Mouse (Mus musculus) erythroblast, embryonic 14.5 days (primary cell): ENCODE measurements around the gene Clk1. TPM values are rescaled to one million over a fixed set of nuclear protein-coding genes. Genes with fewer than 3 reads are reported as not detected.
"Not testable (repeated sequence)": the region's sequence is repeated elsewhere in the genome, so short reads cannot be mapped to it uniquely, and the experiment has no call there.

Source experiments
- H3K27me3 ChIP-seq: 2 replicates; pipeline ENCODE4 v1.6.1; 2012; ENCODE audit warnings: inconsistent platforms; ENCODE audit not compliant: control insufficient read depth
- H3K36me3 ChIP-seq: 2 replicates; pipeline ENCODE4 v1.6.1; 2012; ENCODE audit warnings: mild to moderate bottlenecking, inconsistent platforms; ENCODE audit not compliant: control insufficient read depth
- H3K4me1 ChIP-seq: 2 replicates; pipeline ENCODE4 v1.6.1; 2012; ENCODE audit warnings: inconsistent platforms; ENCODE audit not compliant: control insufficient read depth
- H3K4me3 ChIP-seq: replicated peaks from 2 replicates; pipeline ENCODE3; 2012; ENCODE audit warnings: moderate library complexity, mild to moderate bottlenecking, inconsistent platforms
- H3K9me3 ChIP-seq: 2 replicates; pipeline ENCODE4 v1.6.1; 2012; ENCODE audit warnings: low read length, inconsistent platforms, mixed read lengths; ENCODE audit not compliant: control insufficient read depth
- GATA1 ChIP-seq: IDR thresholded peaks from 2 replicates; pipeline ENCODE4 v1.6.1; 2012; ENCODE audit warnings: low read length, inconsistent platforms, mixed read lengths
- TAL1 ChIP-seq: IDR thresholded peaks from 3 replicates; pipeline ENCODE4 v1.6.1; 2012; ENCODE audit warnings: low read length, inconsistent platforms, mixed read lengths
- polyA plus RNA-seq: library from polyadenylated mRNA; stranded (reverse); fragments of >175 nt; gene quantifications from 2 replicates; pipeline ENCODE4 v1.2.3, GENCODE M21; 2012

Gene Clk1
- polyA plus RNA-seq, 1 experiment, result 1.5 TPM

DNA sequence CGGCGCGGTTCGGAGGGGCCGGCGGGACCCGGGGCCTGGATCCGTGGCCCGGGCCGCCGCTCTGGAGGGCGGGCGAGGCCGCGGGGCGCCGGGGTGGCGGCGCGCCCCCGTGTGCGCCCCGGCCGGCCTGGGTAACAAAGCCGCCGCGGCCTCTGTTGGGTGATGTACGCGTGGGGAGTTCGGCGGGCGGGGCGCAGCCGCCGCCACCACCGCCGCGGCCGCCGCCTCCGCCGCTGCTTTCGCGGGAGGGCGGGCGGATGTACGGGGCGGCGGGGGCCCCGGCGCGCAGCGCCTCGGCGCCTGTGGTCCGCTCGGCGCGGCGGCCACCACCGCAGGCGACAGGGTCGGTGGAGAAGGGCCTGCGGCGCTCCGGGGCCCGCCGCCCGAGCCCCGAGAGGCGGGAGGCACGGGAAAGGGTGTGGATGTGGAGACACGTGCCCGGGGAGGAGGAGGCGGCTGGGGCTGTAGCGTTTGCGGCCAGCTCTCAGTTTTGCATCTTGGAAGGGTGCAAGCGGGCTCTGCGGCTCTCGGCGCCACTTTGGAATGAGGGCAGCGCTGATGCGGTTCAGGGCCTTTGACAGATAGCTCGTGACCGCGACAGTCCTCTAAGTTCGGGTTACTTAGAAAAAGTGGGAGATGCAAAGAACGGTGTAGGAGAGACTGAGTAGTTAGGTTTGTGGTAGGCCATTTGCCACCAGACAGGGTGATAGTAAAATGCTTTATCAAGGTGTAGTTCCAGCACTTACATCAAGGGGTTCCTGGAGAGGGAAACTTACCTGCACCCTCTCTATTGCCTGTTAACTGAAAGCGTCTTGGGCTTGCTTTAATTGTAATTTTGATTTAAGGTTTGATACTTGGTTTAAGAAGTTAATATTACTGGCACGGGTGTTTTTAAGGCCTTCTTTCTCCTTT lies 30.3 kb downstream of the Clk1 start:
- H3K36me3 ChIP-seq, result peaks cover 40% of the 10 kb centered on the region
- no peaks in the 10 kb centered on the region for H3K27me3 ChIP-seq
- peak overlapping the region; percentile 92 for H3K4me3 ChIP-seq
- no peaks in the 10 kb centered on the region for H3K9me3 ChIP-seq
- no peak for TF ChIP-seq TAL1
- TF ChIP-seq GATA1, result no peak
- peaks cover 34% of the 10 kb centered on the region for H3K4me1 ChIP-seq

DNA sequence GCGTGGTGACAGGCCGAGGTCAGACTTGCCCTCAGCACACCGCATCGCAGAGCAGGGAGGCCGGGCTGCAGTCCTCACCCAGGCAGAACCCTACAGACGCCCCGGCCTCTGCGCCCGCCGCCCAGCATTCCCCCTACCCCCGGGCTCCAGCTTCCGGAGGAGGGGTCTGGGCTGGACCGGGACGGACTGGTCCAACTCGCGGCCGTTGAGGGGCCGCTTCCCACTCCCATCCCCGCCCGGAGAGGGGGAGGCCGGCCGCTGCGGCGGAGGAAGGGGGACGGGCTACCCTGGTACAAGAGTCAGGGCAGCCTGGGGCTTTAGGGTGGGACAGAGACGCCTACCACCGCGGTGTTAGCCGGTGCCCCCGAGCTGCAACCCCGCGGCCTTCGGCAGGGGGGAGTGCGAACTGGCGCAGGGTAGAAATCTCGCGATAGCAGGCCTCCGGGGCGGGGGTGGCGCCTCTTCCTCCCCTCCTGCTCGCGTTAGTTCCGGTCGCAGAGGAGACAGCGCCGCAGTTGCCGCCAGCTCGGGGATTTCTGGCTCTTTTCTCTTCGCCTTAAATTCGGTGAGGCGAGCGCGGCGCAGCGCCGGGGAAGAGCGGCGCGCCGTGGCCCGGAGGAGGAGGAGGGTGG lies 31.1 kb downstream of the Clk1 start, which contains the start of gene Bzw1:
Gene Bzw1, plus strand, starts transcription at position 247 of the 632 bp plus-strand sequence.
- peaks cover 34% of the 10 kb centered on the region for H3K4me1 ChIP-seq
- no peak for TF ChIP-seq TAL1
- TF ChIP-seq GATA1, result no peak
- H3K36me3 ChIP-seq, result peaks cover 32% of the 10 kb centered on the region
- no peaks in the 10 kb centered on the region for H3K9me3 ChIP-seq
- H3K4me3 ChIP-seq, result peak within 1 kb of the TSS; percentile 92
- H3K27me3 ChIP-seq, result no peaks in the 10 kb centered on the region

DNA sequence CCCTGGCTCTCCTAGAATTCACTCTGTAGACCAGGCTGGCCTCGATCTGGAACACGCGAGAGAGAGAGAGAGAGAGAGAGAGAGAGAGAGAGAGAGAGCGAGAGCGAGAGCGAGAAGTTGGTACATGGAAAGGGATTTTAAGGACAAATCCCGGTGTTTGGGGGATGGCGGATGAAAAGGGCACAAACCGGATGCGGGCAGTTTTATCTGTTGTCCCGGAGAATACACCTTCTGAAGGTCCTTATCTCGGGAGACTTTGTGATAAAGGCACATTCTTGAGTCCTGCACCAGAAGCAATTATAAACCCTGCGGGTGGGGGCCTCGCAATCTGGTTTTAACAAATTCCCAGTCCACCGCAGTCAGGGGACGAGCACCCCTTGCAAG lies 31.6 kb downstream of the Clk1 start:
- TF ChIP-seq TAL1 (no peak), GATA1 (0 out of 2 replicates have a peak, but pooled peaks have one; percentile 12)
- peak overlapping the region; percentile 92 for H3K4me3 ChIP-seq
- H3K36me3 ChIP-seq, result peaks cover 27% of the 10 kb centered on the region
- H3K9me3 ChIP-seq, result no peaks in the 10 kb centered on the region
- peaks cover 34% of the 10 kb centered on the region for H3K4me1 ChIP-seq
- no peaks in the 10 kb centered on the region for H3K27me3 ChIP-seq

DNA sequence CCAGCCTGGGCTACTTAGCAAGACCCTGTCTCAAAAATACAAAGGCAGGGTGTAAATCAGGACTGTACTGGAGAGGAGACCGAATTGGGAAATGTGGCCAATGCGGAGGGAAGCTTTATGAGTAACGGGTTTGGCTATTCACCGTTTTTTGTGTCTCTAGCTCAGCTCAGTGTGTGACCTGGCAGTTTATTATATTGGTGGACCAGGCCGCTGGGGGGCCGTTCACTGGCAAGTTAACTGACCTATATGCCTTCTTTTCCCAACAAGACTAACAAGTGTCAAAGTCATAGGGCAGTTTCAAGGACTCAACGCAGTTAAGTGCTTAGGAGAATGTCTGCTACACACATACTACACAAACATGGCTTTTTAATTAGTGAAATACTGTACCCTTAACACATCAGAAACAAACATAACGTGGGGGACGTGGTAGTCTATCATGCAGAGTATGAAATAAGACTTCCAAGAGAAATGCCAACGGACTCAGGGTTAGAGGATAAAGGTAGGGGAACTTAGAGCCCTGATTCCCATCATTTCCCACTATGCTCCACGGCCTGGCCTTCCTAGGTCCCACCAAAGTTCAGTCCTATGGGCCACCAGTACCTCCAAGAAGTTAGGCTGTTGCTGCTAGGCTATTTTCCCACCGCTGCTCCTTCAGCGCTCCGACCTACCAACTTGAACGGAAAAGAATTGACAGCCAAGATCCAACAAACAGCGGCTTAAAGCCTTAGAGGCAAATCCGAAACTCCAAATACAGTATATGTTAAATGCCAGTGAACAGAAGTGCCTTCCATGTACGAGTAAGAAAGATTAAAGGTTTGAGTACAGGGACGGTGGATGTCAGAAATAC lies 32.2 kb downstream of the Clk1 start:
- no peak for TF ChIP-seq TAL1
- no peak for TF ChIP-seq GATA1
- H3K9me3 ChIP-seq, result no peaks in the 10 kb centered on the region
- peaks cover 34% of the 10 kb centered on the region for H3K4me1 ChIP-seq
- peaks cover 21% of the 10 kb centered on the region for H3K36me3 ChIP-seq
- H3K27me3 ChIP-seq, result no peaks in the 10 kb centered on the region
- H3K4me3 ChIP-seq, result peak overlapping the region; percentile 92

DNA sequence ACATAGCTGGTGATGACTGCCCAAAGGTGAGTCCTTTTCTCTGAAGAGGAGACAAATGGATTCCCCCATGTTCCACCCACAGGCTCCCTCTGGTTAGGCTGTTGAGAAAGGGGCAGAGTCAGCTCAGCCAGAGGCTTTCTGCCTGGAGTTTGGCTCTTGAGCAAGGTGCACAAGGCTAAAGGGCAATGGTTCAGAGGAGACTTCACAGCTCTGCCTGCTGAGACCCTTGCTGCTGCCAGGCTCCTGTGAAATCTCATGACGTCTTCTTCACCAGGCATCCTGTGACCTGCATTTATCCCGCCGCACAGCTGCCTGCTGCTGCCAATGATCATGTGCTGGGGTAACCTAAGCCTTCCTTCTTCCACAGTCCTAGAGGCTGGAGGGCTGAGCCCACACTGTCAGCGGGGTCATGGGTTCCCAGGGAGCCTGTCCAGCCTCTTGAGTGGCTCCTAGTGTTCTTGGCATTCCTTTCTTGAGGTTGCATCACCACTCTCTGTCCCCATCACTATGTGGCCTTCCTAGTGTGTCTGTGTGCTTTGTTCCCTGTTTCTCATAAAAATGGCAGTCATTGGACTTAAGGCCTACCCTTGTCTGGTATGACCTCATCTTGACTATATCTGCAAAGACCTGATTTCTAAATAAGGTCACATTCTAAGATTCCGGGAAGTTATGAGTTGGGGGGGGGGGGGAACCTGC lies 41.1 kb downstream of the Clk1 start:
- no peak overlapping the region for H3K4me3 ChIP-seq
- H3K4me1 ChIP-seq, result no peaks in the 10 kb centered on the region
- no peaks in the 10 kb centered on the region for H3K36me3 ChIP-seq
- TF ChIP-seq TAL1, result no peak
- no peak for TF ChIP-seq GATA1
- H3K9me3 ChIP-seq, result no peaks in the 10 kb centered on the region
- peaks cover 6% of the 10 kb centered on the region for H3K27me3 ChIP-seq

DNA sequence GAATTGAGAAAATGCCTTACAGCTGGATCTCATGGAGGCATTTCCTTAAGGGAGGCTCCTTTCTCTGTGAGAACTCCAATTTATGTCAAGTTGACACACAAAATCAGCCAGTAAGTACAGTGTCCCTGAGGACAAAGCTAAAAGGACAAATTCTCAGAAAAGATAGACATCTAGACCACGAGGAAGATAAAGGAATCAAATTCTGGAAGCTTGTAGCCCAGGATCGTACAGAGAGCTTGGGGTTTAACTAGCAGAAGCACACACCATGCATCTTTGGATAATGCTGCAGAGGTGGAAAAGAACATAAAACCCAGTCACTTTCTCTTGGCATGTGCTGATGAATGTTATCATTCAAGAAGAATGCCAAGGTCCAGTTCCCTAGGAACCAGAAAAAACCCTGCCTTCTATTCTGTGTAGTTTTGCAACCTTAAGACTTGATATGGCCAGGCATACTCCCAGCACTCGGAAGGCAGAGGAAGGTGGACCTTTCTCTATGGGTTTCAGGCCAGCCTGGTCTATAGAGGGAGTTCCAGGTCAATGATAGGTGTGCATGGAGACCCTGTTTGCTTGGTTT lies 48.2 kb downstream of the Clk1 start:
- 0 out of 2 replicates have a peak, but pooled peaks cover 2% of the 10 kb centered on the region for H3K27me3 ChIP-seq
- H3K36me3 ChIP-seq, result no peaks in the 10 kb centered on the region
- no peak overlapping the region for H3K4me3 ChIP-seq
- no peaks in the 10 kb centered on the region for H3K9me3 ChIP-seq
- no peak for TF ChIP-seq TAL1
- no peak for TF ChIP-seq GATA1
- H3K4me1 ChIP-seq, result no peaks in the 10 kb centered on the region; the same call in 1 of the 2 replicates

DNA sequence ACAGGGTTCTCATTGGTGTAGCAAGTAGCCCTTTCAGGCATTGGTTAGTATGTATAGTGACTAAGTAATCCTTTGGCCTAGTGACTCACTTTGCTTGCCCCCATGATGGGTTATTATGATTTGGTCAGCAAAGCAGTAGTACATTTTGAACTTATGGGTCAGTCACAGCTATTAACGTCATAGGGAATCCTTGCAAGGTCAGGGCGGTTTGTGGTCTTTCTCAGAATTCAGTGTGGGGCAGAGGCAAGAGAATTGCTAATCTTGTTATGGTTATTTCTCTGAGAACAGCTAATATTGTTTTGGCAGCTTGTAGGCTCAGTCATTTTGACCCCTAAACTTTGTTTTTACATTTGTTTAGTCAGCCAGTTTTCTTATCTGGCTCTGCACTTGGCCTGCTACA lies 49.6 kb downstream of the Clk1 start:
- not testable (repeated sequence) for H3K9me3 ChIP-seq, H3K4me1 ChIP-seq

DNA sequence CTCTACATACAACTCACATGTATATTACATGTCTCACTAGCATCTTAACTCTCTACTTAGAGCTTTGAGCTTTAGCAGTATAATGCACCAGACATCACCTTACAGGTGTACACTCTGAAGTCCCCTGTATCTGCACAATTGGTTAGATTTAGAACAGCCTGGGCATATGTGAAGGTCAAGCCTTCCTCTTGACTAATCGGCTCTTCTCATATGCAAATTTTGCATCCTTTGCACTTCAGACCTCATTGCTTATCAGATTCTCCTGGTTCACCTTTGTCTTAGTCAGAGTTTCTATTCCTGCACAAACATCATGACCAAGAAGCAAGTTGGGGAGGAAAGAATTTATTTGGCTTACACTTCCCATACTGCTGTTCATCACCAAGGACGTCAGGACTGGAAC lies 54.1 kb downstream of the Clk1 start:
- H3K4me3 ChIP-seq, result no peak overlapping the region
- H3K4me1 ChIP-seq, result peaks cover 3% of the 10 kb centered on the region; the same call in 1 of the 2 replicates
- no peaks in the 10 kb centered on the region for H3K36me3 ChIP-seq
- peaks cover under 1% of the 10 kb centered on the region for H3K9me3 ChIP-seq
- TF ChIP-seq GATA1 (no peak), TAL1 (no peak)
- H3K27me3 ChIP-seq, result no peaks in the 10 kb centered on the region

More for the DNA sequence above, 49.6 kb downstream of the Clk1 start:
- not testable (repeated sequence) for H3K36me3 ChIP-seq, H3K27me3 ChIP-seq, H3K4me3 ChIP-seq
